Mouse (Mus musculus) ovary, adult 18-20 months (tissue): ENCODE measurements at regions not wholly inside any gene's neighbourhood (a gene's known extent, or its start where the extent isn't known, plus 50 kb on each side); places are given as distances from the start of the nearest gene placed in this dataset.
"Not testable (repeated sequence)": the region's sequence is repeated elsewhere in the genome, so short reads cannot be mapped to it uniquely, and the experiment has no call there.

ENCODE experiments used
- DNase-seq: peaks from one replicate; pipeline ENCODE4 v3.0.0; 2022; ENCODE audit warnings: low spot score, mixed read lengths

DNA sequence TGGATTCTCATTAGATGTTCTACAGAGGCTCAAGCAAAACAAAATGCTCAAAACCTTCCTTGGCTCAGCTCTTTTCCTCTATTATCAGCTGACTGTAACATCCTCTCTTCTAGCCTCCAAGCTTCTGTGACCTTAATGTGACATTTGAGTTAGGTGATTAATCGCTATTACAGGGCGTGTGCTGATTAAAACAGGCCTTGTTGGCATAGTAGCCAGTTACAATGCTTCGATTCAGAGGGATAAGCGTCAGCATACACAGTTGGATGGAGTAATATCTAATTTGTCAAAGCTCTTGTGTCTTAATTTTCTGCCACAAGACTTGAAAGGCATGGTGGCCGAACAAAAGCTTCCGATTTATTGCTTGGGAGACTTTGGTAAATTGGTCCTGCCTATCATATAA is 378.2 kb downstream of the Fbxo8 start:
- no peak for DNase-seq

DNA sequence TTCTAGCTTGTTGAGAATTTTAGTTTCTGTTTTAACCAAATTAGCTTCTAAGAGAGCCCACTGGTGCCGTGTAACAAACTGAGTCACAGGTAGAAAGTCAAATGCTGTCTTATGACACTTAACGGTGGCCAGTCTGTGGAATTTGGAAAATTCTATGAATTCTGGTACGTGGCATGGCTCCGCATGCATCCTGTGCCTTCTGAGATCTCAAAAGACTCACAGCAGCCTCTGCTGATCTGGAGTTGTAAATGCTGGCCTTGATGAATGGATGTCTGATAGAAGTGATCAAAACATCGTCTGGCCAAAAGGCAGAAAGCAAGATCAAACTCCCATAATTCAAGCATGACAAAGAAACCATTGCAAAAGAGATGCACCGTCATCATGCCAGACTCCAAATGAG is 381.5 kb downstream of the Fbxo8 start:
- no peak for DNase-seq

DNA sequence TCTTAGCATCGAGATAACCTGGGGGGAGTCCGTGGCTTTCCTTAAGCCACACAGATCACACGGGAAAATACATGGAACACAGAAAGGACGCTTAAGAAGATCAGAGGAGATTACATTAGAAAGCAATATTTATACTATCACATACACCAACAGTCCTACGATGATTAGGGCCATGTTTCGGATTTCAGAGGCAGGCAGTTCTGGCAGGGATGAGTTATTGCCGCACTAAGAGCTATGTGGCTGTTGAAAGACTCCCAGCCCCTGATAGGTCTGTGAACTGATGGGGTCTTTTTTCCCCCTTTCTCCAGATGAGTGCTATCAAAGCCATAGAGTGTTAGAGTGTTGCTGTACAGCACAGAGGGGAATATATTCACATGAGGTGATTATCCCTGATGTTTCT is 358.6 kb upstream of the Hand2 start:
- no peak for DNase-seq

DNA sequence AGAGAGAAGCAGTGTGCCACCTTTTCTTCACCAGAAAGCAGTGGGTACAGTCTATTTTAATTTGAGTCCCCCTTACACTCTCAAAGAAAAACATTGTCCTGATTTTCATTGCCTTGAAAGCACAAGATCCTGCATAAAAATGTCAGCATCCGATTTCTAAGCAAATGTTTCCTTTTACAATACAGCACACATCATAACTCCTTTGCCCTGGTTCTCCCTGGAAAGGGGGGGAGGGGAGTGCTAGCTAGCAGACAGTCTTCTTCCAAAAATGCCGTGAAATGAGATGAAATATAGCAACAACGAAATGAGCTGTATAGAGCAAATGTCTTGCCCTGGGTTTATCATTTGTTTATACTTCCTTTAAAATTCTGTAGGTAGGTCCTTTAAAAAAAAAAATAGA is 350.5 kb upstream of the Hand2 start:
- DNase-seq, result no peak

DNA sequence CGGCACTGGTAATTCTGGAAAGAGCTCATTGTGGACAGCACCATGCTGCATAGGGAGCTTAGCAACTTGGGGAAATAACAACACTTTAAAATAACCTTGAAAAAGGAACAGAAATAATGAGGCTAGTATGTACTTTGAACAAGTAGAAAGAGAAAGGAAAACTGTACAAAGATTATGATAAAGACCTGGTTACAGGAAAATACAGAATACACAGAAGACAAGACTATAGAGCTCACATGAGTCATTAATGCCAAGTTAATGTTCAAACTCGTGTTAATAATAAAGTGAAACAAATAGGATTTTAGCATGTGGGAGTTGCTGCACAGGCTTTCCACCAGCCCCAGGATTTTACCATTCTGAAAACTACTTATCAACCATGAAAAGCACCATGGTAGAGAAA is 341.8 kb upstream of the Hand2 start:
- DNase-seq, result no peak

DNA sequence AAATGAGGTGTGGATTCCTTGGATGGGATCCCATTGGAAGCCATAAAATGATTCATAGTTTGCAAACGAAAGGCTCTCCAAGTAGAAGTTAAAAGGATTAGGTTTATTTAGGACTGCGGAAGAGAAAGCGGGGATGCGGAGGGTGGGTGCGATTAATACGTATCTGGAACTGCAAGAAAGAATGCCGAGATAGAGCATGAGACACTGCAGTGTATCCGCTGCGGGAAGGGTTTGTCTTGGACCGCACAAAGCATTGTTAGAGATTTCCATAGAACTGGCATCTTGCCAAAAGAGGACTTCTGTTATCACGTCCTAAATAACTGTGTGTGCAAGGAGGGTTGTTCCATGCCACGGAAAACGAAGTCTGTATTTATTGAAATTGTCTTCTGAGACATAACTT is 341.4 kb upstream of the Hand2 start:
- no peak for DNase-seq

DNA sequence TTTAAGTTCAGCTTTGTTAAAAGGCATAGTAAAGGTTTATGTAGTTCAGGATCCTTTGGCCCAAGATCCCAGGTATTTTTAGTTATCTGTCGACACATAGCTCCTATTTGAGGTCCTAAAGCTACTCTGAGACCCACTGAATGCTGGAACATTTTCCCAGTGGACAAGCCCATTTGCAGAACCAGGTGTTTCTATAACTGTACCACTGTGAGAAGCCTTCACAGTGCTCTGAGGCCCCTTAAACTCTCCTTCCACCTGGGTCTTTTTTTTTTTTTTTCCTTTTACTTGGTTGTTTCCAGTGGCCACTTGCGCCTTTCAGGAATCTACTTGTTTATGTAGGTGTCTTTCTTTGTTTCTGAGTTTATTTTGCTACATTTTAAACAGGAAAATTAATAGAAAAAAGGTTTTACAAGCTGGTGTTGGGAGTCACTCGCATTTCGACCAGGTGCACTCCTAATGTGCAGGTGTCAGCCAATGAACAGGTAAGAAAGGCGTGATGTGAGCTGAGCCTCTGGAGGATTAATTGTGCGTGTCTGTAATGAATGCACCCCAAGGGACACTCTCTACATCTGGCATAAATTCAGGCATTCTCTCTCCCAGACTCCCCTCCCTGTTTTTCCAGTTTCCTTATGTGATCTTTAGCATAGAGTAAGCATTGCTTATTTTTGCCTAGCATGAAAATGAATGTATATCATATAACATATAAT is 310.3 kb upstream of the Hand2 start:
- no peak for DNase-seq

DNA sequence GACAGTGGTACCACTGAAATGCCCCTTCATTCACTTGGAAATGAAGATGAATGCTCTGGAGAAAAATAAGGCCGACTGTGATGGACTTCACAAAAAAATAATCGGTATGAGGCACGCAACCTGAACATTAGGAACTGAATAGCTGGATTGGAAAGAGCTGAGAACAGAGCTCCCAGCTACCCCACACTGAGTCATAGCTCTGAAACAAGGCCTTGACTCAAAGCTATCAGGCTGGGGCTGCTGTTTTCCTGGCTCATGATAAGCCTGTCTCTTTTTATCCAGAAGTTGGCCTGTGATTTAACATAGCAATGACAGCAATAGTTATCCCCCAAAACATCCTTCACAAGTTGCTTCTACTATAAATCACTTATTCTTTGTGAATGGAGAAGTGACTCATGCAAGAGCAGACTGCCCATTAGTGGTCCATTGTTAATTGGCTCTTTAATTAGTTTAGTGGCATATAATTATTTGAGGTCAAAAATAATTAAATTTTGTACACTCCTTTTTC is 306.9 kb upstream of the Hand2 start:
- DNase-seq, result no peak

DNA sequence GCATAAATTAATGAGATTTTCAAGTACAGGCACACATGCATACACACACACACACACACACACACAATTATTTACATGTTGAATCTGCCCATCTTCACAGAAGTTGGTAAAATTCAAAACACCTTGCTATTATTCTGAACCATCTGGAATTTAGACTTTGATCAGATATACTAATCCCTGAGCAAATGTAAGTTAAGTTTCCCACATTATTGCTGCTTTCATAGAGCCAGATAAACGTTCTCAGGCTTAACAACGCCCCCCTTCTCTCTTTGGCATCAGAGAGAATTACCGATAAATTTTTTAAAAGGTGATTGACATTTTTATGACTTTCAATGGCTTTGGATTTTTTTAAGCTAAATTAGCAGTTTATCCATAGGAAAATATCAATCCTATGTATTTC is 304.5 kb upstream of the Hand2 start:
- no peak for DNase-seq

DNA sequence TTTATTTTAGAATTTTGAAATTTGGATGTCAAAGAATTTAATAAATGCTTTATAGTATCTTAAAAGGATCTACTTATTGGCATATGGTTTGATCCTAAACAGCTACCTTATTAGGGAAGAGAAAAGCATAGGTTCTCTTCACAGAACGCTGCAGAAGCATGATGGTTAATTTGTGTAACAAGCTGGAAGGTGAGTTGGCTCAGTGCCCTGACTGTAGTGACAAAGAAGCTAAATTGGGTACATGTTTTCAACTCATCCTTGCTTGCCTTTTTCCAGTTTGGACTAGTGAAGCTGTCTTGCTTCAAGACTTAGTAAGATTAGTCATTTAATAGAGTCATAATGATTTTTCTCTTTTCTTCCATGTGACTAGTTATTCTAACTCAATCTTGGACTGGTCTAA is 292.7 kb upstream of the Hand2 start:
- not testable (repeated sequence) for DNase-seq

DNA sequence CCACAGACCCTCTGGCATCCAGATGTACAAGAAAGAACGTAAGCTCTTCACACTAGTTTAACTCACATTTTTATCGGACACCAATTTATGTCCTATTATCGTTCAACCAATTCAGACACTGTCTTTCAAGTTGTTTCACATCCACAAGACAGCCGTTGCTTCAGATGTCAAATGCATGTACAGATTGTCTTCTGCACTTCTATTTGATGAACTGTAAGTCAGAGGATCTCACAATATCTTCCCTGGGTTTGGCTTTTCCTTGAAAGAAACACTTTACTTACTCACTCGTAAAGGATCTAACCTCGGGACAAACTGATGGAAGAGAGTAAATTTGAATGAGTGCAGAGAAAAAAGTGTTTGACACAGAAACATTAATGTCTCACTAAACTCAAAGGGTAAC is 272.3 kb upstream of the Hand2 start:
- DNase-seq, result no peak

DNA sequence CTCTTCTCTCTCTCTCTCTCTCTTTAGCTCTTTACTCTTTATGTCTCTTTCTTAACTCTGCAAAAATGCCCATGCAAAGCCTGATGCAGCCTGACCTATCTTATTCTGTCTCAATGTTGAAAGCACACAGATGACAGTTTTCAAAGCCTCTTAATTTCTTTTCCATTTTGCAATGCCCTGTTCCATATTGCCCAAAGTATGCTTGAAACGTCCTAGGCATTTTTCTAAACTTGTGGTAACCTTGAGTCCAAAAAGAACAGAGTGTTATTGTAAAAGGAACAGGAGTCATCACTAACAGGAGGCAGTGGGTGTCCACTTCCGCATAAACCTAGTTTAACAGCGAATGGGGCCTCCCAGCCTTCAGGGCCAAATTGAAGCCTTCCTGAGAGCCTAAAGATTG is 271.9 kb upstream of the Hand2 start:
- DNase-seq, result no peak

DNA sequence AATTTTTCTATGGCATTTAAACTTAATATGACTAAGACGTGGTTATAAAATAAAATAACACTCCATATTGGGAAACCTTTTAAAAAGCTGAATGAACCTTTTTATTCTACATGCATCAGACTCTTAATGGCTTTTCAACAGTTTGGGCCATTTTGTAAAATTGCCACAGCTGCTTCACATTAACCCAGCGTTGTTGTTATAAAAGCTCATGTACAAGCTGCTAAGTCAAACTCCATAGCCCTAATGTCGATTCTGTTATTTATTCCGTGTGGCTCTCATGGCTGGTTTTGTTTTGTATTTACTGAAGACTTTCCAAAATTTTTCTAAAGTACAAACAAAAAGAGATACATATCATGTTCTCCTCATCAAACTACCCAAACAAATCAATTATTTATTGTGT is 268.1 kb upstream of the Hand2 start:
- no peak for DNase-seq

DNA sequence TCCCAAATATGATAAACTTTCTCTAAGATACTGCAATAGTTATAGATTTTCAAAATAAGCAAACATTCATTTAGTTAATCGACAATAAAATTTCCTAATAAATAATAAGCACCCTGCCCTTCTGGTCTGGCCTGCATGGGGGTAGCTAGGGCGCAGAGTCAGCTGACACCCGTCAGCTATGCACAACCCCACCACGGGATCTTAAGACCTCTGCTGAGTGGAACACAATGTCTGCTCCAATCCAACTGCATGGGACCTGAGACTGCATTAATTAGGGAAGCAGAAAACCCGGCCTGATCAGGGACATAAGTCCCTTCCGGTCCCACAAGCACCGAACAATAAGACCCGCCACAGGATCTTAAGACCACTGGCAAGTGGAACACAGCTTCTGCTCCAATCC is 243.8 kb upstream of the Hand2 start:
- DNase-seq, result no peak

DNA sequence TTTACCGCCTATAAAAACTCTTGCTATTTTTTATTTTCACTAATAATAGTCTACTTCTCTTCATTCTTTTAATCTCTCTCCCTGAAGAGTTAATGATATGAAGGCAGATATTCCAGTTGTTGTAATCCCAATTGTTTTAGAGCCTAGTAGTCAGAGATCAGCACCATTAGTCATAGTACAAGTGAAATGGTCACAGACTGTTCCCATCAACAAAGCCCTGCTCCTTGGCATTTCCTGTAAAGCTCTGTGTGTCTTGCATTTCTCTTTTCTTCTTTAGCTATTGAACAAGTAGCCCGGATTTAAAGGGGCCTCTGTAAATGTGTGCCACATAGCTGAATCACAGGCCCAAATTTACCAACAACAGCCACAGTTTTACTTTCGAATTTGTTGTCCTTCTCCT is 234.0 kb upstream of the Hand2 start:
- DNase-seq, result no peak

DNA sequence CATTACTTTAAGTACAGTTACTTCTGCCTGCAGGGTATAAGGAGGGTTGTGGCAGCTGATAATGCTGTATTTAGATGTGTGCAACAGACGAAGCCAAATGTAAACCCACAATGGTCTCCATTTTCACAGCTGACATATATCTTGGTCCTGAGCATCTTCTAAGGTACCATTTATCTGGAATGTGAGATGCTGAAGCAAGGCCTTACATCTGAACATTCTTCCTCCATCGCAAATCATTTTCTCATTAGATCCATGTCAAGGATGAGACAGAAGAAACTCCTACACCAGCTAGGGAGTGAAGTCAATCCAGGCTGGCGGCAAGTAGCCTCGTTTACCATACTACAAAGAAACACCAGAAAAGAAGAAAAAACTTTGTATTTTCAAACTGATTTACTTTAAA is 228.4 kb upstream of the Hand2 start:
- DNase-seq, result no peak

DNA sequence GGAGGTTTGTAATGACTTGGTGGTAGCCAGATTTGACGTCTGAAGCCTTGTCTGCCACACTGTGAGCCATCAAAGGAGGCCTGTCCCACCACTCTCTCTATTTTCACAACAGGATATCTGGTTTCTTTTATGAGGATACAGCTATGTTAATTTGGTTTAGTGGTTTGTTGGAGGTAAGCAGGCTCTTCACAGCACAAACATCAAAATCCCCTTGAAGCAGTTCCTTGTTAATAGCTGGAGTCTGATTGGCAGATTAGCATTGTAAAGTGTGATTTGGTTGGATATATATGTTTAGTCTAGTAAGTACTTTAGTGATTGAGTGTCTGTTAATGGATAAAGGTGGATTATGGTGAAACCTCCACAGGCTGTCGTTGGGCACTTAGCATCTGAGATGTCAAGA is 225.6 kb upstream of the Hand2 start:
- DNase-seq, result no peak

DNA sequence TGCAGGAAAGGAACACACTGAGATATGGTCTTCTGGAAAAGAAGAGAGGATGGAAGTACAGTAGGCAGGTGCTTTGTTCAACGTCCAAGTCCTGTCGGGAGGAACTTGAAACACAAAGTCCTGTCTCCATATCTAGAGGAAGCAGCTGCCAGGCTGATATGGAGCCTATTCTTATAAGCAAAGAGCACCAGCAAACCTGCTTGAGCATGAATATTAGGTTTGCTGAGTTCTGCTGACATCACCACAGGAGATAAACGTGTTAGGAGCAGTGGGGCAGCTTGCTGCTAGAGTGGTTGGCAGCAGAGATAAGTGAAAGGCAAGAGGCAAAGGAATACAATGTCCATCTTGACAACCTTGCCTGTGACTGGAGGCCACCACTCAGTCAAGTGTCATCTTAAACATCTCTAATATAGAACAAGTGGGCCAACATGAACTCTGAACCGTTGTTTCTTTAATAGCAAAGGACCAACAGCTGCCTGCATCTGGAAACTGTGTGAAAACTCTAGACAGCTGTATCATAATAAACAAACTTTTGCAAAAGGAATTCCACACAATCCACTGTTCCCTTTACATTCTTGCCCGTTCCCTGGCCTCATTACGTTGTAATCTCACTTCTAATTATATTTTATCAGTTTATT is 209.9 kb upstream of the Hand2 start:
- DNase-seq, result not testable (repeated sequence)

DNA sequence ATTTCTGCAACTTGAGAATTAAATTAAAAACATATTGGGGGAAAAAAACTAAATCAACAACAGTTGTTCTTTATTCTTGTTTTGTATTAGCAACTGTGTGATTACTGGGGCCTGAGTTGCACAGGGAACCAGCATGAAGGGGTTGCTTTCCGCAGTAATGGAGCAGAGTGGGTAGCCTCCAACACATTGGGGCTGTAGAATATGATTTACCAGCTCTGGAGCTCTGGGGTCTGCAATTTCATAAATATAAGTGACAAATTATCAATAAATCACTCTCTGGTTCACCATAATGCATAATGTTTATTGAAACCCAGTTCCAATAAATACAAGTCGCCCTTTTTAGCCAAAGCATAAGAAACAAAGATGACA is 209.4 kb upstream of the Hand2 start:
- no peak for DNase-seq

DNA sequence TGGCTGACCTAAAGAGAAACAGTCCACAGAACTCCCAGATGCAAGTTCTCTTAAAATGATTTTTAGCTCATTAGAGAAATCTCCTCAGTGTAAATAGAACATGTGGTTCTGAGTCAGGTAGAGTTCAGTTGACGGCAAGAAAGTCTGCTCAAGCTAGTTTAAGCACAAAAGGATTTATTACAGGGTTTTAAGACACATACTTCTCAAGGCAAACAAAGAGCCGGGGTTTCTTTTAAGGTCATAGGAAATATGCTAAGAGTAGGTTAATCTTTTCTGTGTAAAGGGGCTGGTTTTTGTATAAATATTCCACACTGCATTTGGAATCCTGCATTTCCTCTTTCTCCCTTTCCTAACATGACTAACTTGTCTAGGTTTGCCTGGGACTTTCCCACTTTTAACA is 206.9 kb upstream of the Hand2 start:
- DNase-seq, result no peak

DNA sequence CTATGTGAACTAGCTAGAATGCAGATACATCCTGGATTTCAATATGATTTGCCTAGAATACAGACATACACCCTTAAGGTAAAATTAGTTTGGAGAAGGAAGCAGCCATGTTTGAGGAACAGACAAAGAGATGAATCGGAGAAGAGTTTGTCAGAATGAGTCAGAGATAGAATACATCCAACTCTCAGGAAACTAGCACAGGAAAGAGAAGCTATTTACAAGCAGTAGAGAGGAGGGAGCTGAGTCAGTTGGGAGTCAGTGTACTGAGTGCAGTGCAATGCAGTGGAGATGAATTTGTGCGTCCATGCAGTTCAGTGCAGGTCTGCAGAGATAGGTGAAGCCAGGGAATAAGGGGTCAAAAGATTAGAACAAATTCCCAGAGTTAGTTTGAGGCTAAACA is 205.5 kb upstream of the Hand2 start:
- no peak for DNase-seq

DNA sequence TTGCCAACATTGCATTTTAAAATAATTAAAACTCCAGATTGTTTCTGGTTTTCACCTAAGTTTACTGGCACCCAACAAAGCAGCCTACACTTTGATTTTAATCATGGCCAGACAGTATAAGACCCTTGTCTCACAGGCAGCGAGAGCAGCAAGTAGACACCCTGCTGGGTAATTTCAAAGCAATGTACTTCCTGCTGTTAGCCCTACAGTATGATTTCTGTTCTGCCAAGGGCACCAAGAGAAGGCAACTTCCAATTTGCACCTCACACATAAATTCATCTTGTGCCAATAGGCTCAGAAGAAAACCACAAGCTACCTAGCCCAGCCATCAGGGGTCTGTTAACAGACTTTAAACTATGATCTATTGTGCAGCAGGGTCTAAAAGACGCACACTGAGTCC is 186.7 kb upstream of the Hand2 start:
- no peak for DNase-seq

DNA sequence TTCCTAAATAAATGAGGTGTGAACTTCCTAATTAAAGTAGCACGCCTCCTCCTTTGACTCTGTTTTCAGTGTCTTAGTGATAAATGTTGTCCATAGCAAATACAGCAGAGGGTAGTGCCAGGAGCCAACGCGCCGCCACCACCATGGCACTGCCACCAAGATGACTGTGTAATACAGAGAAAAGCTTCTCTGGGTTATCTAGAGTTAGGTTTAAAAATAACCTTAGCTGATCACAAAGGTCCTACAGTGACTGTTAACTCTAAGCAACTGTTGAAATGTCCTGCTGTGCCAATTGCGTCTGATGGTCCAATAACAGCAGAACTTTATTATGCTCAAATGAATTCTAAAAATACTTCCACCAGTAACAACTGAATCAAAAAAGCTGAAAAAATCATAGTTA is 186.1 kb upstream of the Hand2 start:
- no peak for DNase-seq

DNA sequence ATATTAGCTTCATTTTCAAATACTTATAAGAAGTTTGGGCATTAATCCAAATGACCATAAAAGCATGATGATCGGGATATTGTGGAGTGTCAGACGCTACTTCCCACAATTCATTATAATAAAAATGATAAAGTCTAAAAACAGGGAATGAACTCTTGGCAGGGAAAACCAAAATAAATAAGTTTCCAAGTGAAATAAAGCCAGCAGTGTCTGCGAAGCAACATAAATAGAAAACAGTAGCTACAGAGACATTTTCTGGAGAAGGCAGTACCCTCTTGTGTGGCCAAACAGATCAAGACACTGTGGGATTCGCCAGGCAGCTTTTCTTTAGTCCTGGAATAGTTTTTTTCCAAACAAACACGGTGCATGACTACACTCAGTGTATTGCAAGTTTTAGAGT is 172.7 kb upstream of the Hand2 start:
- DNase-seq, result no peak
